Mouse (Mus musculus) ovary, adult 18-20 months (tissue): ENCODE measurements around the gene Glis3.

ENCODE experiments used
- DNase-seq: peaks from one replicate; pipeline ENCODE4 v3.0.0; 2022; ENCODE audit warnings: low spot score, mixed read lengths

Gene Glis3

GRCm38 (mm10) chr19:28328444-28329110 is 351.3 kb downstream of the Glis3 start:
- DNase-seq: no peak

- no peak for DNase-seq
Measured at GRCm38 (mm10) chr19:28327536-28327935, 352.3 kb downstream of the Glis3 start.

GRCm38 (mm10) chr19:28306036-28306435 is 373.8 kb downstream of the Glis3 start:
- DNase-seq: no peak

DNA sequence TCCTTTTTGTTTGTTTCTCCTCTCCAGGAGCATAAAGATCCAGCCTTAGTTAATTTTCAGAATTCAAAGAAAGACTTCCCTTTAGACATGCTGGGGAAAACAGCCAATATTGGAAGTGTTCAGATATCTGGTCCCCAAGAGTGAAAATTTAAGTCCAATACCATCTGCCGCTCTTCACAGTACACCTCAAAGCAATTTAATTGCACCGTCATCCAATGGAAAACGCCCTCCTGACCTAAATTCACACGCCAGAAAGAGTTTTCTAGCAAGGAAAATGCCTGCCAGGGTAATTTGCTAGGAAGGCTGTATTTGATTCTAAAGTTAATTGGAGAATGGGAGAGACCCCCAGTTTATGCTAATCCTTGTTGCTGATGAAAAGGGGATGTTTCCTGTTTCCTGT is 374.4 kb downstream of the Glis3 start:
- DNase-seq: no peak

DNA sequence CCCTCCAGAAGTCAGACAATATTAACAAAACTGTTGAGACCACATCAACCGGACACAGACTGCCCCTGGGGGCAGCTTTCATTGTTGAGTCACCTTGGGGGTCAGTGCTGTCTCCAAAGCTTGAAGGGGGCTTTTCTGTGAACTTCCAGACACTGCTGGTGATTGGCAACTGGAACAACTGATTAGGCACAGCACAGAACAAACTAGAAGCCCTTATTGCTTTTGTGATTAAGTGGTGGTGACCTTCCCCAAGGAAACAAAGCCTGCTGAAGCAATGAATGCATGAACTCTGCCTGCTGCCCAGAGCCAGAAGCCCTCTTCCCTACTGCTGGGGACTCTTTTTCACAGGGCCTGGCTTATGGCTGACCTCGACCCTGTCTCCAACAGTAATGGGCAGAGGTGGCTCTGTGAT is 377.0 kb downstream of the Glis3 start:
- no peak for DNase-seq

GRCm38 (mm10) chr19:28300226-28300625 is 379.7 kb downstream of the Glis3 start:
- DNase-seq: no peak

DNA sequence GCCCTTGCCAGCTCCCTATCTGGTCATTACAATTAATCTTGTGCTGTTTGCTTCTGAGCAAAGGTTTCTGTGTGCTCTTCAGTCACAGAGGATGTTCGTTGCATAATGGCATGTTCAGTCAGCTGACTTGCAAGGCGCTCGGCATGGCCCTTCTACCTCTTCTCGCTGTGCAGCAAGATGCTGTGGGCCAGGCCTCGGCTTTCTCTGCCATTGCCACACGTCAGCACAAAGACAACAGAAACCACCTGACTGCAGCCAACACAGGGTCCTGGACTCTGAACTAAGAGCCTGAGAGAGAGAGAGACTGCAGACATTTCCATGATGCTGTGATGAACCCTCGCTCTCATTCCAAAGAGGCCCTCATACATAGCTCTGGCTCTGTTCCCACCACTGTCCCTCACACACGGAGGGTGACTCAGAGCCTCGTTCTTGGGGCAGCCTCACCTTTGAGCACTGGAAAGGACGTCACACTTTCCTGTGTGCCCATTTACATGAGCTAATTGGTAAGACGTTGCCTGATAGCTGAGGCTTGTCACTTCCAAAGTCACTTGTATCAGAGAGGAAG is 380.6 kb downstream of the Glis3 start:
- DNase-seq: no peak

DNA sequence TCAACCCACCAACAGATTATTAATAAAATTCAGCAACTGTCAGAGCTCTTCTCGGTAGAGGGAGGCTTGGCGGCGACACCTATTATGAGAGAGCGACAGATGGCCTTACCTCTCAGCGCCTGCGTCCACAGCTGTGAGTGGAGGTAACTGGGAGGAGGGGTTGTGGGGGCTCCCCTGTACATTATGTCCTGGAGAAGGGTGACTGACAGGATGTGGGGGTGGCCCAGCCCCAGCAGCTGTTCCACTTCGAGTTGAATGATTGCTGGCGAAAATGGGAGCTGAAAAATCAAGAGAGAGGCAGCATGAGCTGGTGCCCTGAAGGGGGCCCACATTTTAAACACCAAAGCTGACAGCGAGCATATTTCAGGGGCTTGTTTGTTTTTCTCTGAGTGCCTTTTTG is 381.2 kb downstream of the Glis3 start:
- DNase-seq: no peak

GRCm38 (mm10) chr19:28291596-28291995 is 388.3 kb downstream of the Glis3 start:
- no peak for DNase-seq

- no peak for DNase-seq
Measured at GRCm38 (mm10) chr19:28289457-28289856, 390.4 kb downstream of the Glis3 start.

DNA sequence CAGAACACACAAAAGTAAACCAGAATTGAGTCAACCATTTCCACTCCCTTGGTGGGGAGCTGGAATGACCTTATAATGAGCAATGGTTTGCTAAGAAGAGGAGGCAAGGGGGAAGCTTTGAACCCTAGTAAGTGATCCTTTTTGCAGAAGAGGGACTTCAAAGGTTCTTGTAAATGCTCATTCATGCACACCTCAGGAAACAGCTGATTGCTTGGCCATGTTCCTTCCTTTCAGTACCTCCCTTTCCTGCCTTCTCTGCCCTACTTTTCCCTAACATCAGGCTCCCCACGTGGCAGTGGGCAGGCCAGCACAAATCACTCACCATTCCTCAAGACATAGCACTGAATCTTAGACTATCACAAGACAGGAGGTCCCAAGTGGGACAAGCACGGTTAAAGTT is 392.4 kb downstream of the Glis3 start:
- DNase-seq: no peak

- DNase-seq: no peak
Measured at GRCm38 (mm10) chr19:28284098-28284569, 395.7 kb downstream of the Glis3 start.

DNA sequence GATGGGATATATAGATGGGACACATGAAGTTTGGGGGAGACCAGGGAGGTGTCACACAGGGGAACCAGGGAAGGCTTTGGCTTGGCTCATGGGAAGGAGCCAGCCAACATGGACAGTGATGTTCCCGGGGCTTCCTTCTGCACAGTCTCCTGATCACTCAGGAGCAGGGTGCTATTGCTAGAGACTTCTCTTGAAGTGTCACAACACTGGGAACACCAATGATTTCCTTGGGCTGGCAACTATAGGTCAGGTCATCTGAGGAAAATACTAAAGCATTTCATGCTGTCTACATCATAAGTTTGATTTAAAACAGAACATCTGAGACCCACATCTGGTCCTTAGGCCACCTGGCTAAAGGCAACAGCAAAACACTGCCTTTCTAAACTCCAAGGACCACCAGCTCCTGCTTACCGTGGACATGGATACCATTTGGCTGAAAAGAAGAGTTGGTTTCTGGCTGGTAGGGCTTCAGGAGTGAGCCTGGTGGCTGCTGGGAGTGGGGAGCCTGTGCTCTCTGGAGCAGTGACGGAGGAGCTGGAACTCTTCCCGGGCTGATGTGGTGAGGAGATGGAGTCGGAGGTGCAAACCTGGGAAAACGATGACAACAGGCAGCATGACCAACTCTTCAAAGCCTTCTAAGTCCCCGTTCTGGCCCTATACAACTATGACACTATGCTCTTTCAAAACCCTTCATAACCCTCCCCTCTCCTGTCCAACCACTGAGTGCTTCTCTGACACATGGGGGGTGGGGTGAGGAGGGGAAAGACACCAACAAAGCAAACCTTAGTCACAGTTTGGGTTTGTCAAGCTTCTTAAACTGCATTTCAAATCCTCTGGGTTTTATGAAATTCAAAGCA is 396.4 kb downstream of the Glis3 start:
- no peak for DNase-seq

GRCm38 (mm10) chr19:28281405-28281804 is 398.5 kb downstream of the Glis3 start:
- DNase-seq: no peak

DNA sequence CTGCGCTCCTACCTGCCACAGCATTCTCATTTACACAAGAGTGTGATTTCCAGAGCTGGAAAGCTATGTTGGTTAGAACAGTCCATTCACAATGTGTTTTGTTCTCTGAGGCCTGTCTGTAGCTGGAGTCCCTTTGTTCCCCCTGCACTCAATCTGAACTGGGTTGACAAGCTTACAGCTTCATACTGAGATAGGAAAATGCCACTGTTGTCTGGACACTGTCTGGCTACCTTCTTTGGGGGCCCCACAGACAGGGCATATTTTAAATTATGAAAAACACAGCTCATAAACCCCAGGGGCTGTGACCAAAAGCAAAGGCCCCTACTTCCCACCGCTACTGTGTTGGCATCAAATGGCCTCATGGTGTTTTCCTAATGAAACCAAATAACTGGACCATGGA is 402.8 kb downstream of the Glis3 start:
- no peak for DNase-seq

DNA sequence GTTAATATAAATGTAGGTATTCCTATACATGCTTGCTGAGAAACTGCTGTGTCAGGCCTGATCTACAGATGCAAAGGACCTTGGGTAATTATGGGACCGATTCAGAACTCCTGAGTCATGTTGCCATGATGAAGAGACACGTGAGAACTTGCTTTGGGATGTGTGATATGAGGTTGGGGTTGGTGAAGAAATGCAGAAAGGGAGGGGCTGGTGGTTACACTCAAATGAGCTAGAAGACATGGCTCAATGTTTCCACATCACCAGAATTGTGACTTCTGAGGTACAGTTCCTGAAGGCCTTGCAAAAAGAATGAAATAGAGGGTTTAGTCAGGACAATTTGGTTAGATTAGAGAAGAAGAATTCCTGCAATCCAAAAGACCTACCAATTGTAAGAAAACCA is 405.4 kb downstream of the Glis3 start:
- DNase-seq: no peak

- no peak for DNase-seq
Measured at GRCm38 (mm10) chr19:28273946-28274345, 405.9 kb downstream of the Glis3 start.

GRCm38 (mm10) chr19:28266850-28267249 is 413.0 kb downstream of the Glis3 start:
- DNase-seq: no peak

DNA sequence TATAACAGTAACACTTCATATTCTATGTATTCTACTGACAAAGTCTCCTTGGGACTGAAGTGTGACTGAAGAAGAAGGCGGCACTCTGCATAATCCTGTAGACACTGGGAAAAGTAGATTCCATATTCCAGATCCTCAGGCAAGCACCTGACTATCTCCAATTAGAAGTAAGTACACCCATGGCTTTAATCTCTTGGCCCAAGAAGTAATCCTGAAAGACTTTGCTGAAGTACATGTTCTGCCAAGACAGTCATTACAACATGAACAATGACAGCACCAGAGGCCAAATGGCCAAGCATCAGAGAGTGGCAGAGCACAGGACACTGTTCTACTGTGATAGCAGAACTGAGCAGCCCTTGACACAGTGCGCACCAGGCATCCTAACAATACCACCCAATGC is 414.1 kb downstream of the Glis3 start:
- no peak for DNase-seq

DNA sequence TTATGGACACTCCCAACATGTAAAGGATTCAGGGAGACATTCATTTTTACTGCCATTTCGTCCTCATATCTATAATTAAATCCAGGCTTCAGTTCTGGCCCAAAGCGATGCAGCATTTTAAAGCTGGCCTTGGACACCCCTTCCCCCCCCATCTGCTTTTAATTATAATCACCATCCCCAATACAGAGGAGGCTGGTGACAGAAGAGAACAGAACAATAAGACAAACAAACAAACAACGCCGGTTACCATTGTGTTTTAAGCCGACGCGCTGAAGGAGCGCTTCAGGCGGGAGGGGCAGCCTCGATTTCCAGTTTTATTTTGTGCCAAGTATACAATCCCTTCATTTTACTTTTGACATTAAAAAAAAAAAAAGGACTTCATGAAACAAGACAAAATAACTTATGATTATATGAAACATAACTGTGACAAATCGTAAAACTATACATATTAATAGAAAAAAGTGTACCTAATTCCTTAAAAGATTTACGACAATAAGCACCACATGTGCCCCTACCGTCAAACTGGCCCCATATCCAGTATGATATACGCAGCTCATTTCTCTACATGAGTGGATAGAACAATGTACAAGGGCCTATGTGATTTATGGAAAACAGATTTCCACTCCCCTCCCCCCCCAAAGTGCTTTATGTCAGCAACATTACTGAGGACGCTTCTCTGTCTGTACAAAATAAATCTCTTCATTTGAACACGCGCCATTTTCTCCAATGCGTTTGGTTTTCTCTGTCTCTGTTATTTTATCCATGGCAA is 420.8 kb downstream of the Glis3 start:
- no peak for DNase-seq

GRCm38 (mm10) chr19:28258480-28258879 is 421.4 kb downstream of the Glis3 start:
- DNase-seq: no peak

GRCm38 (mm10) chr19:28247345-28247744 is 432.5 kb downstream of the Glis3 start:
- no peak for DNase-seq
